Mouse (Mus musculus): Measurements from ENCODE around the gene Nubp2. TPM values are rescaled to one million over a fixed set of nuclear protein-coding genes. Genes with fewer than 3 reads are reported as not detected.

Nubp2 gene
- total and polyA plus RNA-seq, 3 experiments = 46.9 to 103 (median 92.9) TPM

DNA sequence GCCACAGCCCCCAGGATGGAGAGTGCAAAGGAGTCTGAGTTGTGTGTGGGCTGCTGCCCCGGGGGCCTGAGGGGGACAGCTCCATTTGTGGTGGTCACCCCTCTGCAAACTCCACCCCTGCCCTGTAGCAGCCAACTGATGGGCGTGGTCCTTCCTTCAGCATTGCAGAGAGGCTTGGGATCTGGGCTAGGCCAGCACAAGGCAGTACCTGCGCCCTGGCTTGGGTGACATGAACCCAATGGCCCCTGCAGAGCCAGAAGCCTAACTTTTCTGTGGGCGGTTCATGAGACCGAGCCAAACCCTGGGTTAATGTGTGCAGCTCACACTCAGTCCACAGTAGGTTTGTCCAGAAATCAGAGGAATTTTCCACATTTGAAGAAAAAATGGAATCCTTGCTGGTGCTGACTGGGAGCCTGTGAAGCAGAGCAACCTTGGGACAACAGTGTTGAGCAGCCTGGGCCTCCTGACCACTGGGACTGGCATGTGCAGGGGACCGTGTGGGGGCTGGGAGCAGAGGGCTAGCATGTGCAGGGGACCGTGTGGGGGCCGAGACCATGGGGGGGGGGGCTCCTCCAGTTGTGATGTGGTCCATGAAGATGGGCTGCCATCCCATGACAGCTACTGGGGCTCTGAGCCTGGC lies 28.2 kb downstream of the Nubp2 start:
- H3K4me3 ChIP-seq (ENCODE audit: low read depth, low read length) = no peak overlapping the region; the same call in 1 of the 2 replicates
- H3K9me3 ChIP-seq (replicated peaks) = no peaks in the 10 kb centered on the region
- no peaks in the 10 kb centered on the region for H3K27me3 ChIP-seq (ENCODE audit: insufficient read depth, low read length)
- H3K36me3 ChIP-seq (replicated peaks) = peaks cover 92% of the 10 kb centered on the region
- no peak for DNase-seq (ENCODE audit: low spot score)
- ATAC-seq (ENCODE audit: extremely low read depth, insufficient number of reproducible peaks, low FRiP score, poor library complexity, severe bottlenecking) = no peak
- TF ChIP-seq POLR2AphosphoS5 (IDR thresholded peaks at IDR 0.05; ENCODE audit: insufficient replicate concordance, low read depth, low read length) (no peak), TAL1 (conservative IDR thresholded peaks at IDR 0.05; ENCODE audit: low read depth, low read length) (no peak), CTCF (IDR thresholded peaks at IDR 0.05; ENCODE audit: low read depth, low read length) (no peak), GATA2 (IDR thresholded peaks at IDR 0.05; ENCODE audit: borderline replicate concordance, low read depth, low read length) (no peak), GATA1 (IDR thresholded peaks at IDR 0.05; ENCODE audit: borderline replicate concordance, low read length) (no peak)
- H3K4me1 ChIP-seq (ENCODE audit: insufficient read depth, low read depth, low read length) = peaks cover 29% of the 10 kb centered on the region

DNA sequence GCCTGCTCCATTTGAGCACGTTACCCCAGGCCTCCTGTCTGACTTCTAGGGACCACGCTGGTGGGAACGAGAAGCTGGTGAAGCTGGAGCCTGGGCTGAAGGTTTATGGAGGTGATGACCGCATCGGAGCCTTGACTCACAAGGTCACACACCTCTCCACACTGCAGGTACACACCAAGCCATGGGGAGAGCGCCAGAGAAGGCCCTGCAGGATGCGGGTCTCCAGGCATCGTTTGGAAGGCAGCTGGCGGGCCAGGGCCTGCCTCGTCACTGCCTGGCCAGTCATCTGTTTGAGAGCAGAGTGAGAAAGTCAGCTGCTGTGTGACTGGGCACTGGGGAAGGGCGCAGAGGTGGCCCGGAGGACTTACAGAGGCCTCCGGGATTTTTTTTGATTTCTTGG lies 29.6 kb downstream of the Nubp2 start:
- Histone ChIP-seq H3K36me3 (replicated peaks) (peaks cover 86% of the 10 kb centered on the region), H3K27me3 (ENCODE audit: insufficient read depth, low read length) (no peaks in the 10 kb centered on the region)

DNA sequence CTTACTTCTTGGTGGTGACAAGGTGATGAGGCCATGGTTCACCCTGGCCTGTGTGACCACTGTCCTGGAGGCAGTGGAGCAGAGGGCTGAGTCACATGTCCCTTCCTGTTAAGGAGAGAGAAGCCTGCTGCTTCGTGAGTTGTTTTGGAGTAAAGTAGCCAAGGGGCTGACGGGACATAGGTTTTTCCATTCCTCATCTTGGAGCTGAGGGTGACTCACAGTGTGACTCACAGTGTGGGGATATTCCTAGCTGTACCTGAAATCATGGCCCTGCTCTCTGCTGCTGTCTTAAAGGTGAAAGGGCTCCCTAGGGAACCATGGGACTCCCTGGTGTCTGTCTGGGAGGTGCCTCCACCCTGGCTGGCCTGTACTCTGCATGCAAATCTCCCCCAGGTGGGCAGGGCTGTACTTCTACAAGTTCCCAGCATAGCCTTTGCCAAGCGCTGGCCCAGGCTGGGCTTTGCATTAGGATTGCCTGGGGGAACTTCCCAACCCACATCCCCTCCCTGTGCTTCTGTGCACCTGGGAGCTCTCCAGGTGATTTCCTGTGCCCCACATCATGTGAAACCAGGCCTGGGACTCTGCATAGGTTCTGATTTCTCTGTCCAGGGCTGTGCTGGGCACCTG lies 30.2 kb downstream of the Nubp2 start:
- no peak for DNase-seq (ENCODE audit: low spot score)
- H3K9me3 ChIP-seq (replicated peaks) = no peaks in the 10 kb centered on the region
- H3K27me3 ChIP-seq (ENCODE audit: insufficient read depth, low read length) = no peaks in the 10 kb centered on the region
- no peak for ATAC-seq (ENCODE audit: extremely low read depth, insufficient number of reproducible peaks, low FRiP score, poor library complexity, severe bottlenecking)
- TF ChIP-seq TAL1 (conservative IDR thresholded peaks at IDR 0.05; ENCODE audit: low read depth, low read length) (no peak), GATA1 (IDR thresholded peaks at IDR 0.05; ENCODE audit: borderline replicate concordance, low read length) (no peak), POLR2AphosphoS5 (IDR thresholded peaks at IDR 0.05; ENCODE audit: insufficient replicate concordance, low read depth, low read length) (no peak), CTCF (IDR thresholded peaks at IDR 0.05; ENCODE audit: low read depth, low read length) (no peak), GATA2 (IDR thresholded peaks at IDR 0.05; ENCODE audit: borderline replicate concordance, low read depth, low read length) (no peak)
- H3K4me1 ChIP-seq (ENCODE audit: insufficient read depth, low read depth, low read length) = peaks cover 39% of the 10 kb centered on the region
- peaks cover 80% of the 10 kb centered on the region for H3K36me3 ChIP-seq (replicated peaks)
- H3K4me3 ChIP-seq (ENCODE audit: low read depth, low read length) = no peak overlapping the region

More for the DNA sequence above, 29.6 kb downstream of the Nubp2 start:
- no peak for ATAC-seq (ENCODE audit: extremely low read depth, insufficient number of reproducible peaks, low FRiP score, poor library complexity, severe bottlenecking)
- TF ChIP-seq POLR2AphosphoS5 (IDR thresholded peaks at IDR 0.05; ENCODE audit: insufficient replicate concordance, low read depth, low read length) (no peak), GATA2 (IDR thresholded peaks at IDR 0.05; ENCODE audit: borderline replicate concordance, low read depth, low read length) (no peak), TAL1 (conservative IDR thresholded peaks at IDR 0.05; ENCODE audit: low read depth, low read length) (no peak), CTCF (IDR thresholded peaks at IDR 0.05; ENCODE audit: low read depth, low read length) (no peak), GATA1 (IDR thresholded peaks at IDR 0.05; ENCODE audit: borderline replicate concordance, low read length) (no peak)
- peaks cover 33% of the 10 kb centered on the region for H3K4me1 ChIP-seq (ENCODE audit: insufficient read depth, low read depth, low read length)
- H3K9me3 ChIP-seq (replicated peaks) = no peaks in the 10 kb centered on the region
- no peak for DNase-seq (ENCODE audit: low spot score)
- H3K4me3 ChIP-seq (ENCODE audit: low read depth, low read length) = no peak overlapping the region

DNA sequence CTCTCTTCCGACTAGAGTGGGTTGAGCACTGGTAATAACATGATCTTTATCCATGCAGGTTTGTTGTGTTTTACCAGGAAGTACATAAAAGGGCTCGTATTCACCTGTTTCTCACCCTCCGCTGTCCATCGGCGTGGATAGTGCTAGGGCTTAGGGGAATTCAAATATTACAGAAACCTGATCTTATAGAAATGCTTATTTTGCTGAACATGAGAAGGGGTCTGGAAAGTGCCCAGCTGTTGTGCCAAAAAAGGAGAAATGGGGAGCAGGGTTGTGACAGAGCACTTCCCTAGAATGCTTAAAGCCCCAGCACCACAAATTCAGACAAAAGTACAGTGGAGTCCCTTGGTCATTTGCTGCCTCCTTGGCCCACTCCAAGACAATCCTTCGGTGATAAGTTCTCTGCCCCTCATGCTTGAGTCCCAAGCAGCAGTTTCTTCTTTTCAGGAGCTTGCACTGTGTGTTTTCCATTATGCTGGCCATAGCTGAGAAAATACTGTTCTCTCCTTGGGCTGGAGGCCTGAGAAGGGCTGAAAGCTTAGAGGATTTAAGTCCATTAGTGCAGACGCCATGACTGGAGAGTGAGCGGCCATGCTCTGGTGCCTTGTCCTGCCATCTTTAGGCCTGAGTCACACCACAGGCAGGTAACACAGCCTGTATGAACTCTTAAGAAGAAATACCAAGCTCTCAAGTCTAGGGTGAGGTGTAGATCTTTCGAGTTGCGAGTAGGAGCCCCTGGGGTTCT lies 34.6 kb downstream of the Nubp2 start:
- TF ChIP-seq GATA1 (IDR thresholded peaks at IDR 0.05; ENCODE audit: borderline replicate concordance, low read length) (no peak), TAL1 (conservative IDR thresholded peaks at IDR 0.05; ENCODE audit: low read depth, low read length) (no peak), CTCF (IDR thresholded peaks at IDR 0.05; ENCODE audit: low read depth, low read length) (no peak), GATA2 (IDR thresholded peaks at IDR 0.05; ENCODE audit: borderline replicate concordance, low read depth, low read length) (no peak), POLR2AphosphoS5 (IDR thresholded peaks at IDR 0.05; ENCODE audit: insufficient replicate concordance, low read depth, low read length) (no peak)
- DNase-seq (ENCODE audit: low spot score) (no peak), ATAC-seq (ENCODE audit: extremely low read depth, insufficient number of reproducible peaks, low FRiP score, poor library complexity, severe bottlenecking) (no peak)
- Histone ChIP-seq H3K36me3 (replicated peaks) (peaks cover 51% of the 10 kb centered on the region), H3K9me3 (replicated peaks) (no peaks in the 10 kb centered on the region), H3K4me1 (ENCODE audit: insufficient read depth, low read depth, low read length) (peaks cover 17% of the 10 kb centered on the region), H3K27me3 (ENCODE audit: insufficient read depth, low read length) (no peaks in the 10 kb centered on the region), H3K4me3 (ENCODE audit: low read depth, low read length) (peak overlapping the region; percentile 81)

DNA sequence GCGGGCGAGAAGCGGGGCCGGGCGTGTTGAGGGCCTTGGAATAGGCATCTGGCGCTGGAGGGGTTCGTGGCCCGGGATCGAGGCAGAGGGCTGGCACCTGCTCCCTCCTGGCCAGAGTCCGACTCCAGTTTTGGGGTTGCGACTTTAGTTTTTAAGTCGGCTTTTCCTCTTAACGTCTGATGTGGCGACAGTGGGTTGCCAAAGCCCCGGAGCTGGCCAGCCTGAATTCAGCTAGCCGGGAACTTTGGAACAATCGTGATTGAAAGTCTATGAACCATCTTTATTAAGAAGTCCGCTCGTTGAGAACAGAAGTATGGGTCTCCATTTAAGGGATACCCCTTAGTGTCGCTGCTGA lies 35.4 kb downstream of the Nubp2 start:
- Histone ChIP-seq H3K27me3 (ENCODE audit: insufficient read depth, low read length) (no peaks in the 10 kb centered on the region), H3K4me1 (ENCODE audit: insufficient read depth, low read depth, low read length) (peaks cover 17% of the 10 kb centered on the region), H3K36me3 (replicated peaks) (peaks cover 46% of the 10 kb centered on the region), H3K4me3 (ENCODE audit: low read depth, low read length) (peak overlapping the region; percentile 81), H3K9me3 (replicated peaks) (no peaks in the 10 kb centered on the region)
- ATAC-seq (ENCODE audit: extremely low read depth, insufficient number of reproducible peaks, low FRiP score, poor library complexity, severe bottlenecking) (no peak), DNase-seq (ENCODE audit: low spot score) (no peak)
- TF ChIP-seq CTCF (IDR thresholded peaks at IDR 0.05; ENCODE audit: low read depth, low read length) (no peak), GATA1 (IDR thresholded peaks at IDR 0.05; ENCODE audit: borderline replicate concordance, low read length) (no peak), GATA2 (IDR thresholded peaks at IDR 0.05; ENCODE audit: borderline replicate concordance, low read depth, low read length) (no peak), POLR2AphosphoS5 (IDR thresholded peaks at IDR 0.05; ENCODE audit: insufficient replicate concordance, low read depth, low read length) (no peak), TAL1 (conservative IDR thresholded peaks at IDR 0.05; ENCODE audit: low read depth, low read length) (no peak)
